Mouse (Mus musculus) brain, embryonic 14.5 days (tissue): ENCODE results near the gene Foxj1.

ENCODE experiments used
- CTCF ChIP-seq: fragments of 200-500 bp; IDR thresholded peaks from 2 replicates; pipeline ENCODE4 v1.5.1; 2012; ENCODE audit warnings: inconsistent platforms, mild to moderate bottlenecking, moderate library complexity, borderline replicate concordance; ENCODE audit not compliant: insufficient read depth, insufficient read length; ENCODE audit errors: extremely low read depth
- POLR2A ChIP-seq: fragments of 200-500 bp; IDR thresholded peaks from 2 replicates; pipeline ENCODE4 v1.6.1; 2012; ENCODE audit warnings: mild to moderate bottlenecking, inconsistent platforms, borderline replicate concordance; ENCODE audit not compliant: poor library complexity, insufficient read depth, insufficient read length, severe bottlenecking; ENCODE audit errors: extremely low read depth

- no peak for TF ChIP-seq CTCF
- no peak for TF ChIP-seq POLR2A
Measured at GRCm38 (mm10) chr11:116305423-116305822, 29.8 kb downstream of the Foxj1 start.
